Mouse (Mus musculus) erythroblast, embryonic 14.5 days (primary cell): Measurements from ENCODE around the gene Cdon.

Experiments
- GATA1 ChIP-seq: IDR thresholded peaks from 2 replicates; pipeline ENCODE4 v1.6.1; 2012; ENCODE audit warnings: low read length, inconsistent platforms, mixed read lengths
- TAL1 ChIP-seq: IDR thresholded peaks from 3 replicates; pipeline ENCODE4 v1.6.1; 2012; ENCODE audit warnings: low read length, inconsistent platforms, mixed read lengths

DNA sequence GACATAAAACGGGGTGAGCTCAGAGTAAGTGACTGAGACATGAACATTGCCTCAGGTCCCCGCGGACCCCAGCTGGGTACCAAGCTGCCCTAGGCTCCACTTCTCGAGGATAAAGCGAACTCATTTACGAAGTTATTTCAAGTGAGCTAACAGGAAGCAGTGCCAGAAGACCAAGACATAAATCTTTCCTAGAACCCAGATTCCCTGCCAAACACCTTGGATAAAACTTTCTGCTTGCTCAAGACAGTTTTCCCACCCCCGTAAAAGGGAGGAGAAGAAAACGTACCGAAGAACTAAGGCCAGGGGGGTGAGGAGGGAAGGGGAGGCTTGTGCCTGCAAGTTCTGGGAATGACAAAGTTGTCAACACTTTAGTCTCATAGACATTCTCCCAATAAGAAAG is 112.3 kb downstream of the Cdon start:
- no peak for TF ChIP-seq GATA1
- TF ChIP-seq TAL1 = no peak
